Mouse (Mus musculus) megakaryocyte, embryonic 14.5 days (primary cell): ENCODE results near the gene Naf1.

Experiments used
- FLI1 ChIP-seq: IDR thresholded peaks from 2 replicates; pipeline ENCODE4 v1.6.1; 2012; ENCODE audit warnings: low read length, inconsistent platforms, mixed read lengths
- GATA1 ChIP-seq: IDR thresholded peaks from 3 replicates; pipeline ENCODE4 v1.6.1; 2012; ENCODE audit warnings: mixed read lengths, low read length, inconsistent platforms, borderline replicate concordance

GRCm38 (mm10) chr8:66905000-66905399 lies 45.0 kb downstream of the Naf1 start:
- TF ChIP-seq GATA1, result no peak
- TF ChIP-seq FLI1, result no peak
